Mouse (Mus musculus) T-cell, adult 2 months (primary cell): Measurements from ENCODE around the gene Ahctf1.
"Not testable (repeated sequence)": the region's sequence is repeated elsewhere in the genome, so short reads cannot be mapped to it uniquely, and the experiment has no call there.

Experiments
- DNase-seq: peaks from one replicate; pipeline ENCODE4 v3.0.0; 2022; ENCODE audit warnings: low spot score

Gene Ahctf1

GRCm38 (mm10) chr1:179803513-179804139 lies at the start of gene Ahctf1:
Ahctf1 (minus strand) TSS chr1:179803680.
- peak; percentile 95 for DNase-seq

GRCm38 (mm10) chr1:179847759-179848389 lies 44.4 kb upstream of the Ahctf1 start:
- DNase-seq, result peak; percentile 45

GRCm38 (mm10) chr1:179847173-179847572 lies 43.7 kb upstream of the Ahctf1 start:
- no peak for DNase-seq

DNA sequence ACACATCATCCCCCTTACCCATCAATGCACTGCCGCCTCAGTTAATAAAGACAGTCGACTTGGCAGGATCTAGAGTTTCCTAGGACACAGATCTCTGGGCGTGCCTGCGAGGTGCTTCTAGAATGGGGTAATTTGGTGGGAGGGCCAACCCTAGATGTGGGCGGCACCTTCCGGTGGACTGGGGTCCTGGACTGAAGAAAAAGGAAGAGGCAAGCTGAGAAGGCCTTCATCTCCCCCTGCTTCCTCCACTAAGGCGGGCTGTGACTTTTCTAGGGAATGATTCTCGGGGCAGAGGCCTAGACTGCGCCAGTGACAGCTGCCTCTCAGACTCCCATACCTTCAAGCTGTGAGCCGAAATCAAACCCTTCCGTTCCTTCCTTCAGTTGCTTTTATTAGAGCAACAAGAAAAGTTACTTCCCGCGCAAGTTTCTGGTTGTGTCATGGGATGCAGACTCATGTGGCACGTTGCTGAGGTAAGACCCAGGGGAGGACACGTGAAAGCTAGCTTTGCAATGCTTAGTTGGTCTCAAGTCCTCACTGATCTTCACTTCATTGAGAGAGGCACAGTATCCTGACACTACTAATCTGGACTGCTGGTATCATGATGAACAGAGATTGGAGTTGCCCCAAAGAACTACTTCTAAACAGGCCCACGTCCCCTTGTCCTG lies 42.5 kb upstream of the Ahctf1 start:
- no peak for DNase-seq

DNA sequence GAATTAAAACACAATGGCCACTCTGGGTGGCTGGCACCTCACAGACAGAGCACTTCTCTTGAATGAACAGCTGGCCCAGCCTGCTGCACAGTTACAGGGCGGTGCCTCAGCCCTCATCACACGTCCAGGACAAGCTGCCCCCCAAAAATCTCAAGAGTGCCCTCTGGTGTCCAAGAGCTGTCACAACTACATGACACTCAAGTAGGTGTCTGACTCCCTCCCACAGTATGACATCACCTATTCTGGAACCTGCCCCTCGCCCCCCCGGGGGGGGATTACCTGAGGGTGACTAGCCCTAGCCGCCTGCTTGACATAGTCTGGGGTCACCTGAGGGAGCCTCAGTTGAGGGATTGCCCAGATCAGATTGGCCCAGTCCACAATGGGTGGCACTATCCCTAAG lies 41.4 kb upstream of the Ahctf1 start:
- peak; percentile 71 for DNase-seq

GRCm38 (mm10) chr1:179843981-179844380 lies 40.5 kb upstream of the Ahctf1 start:
- DNase-seq, result no peak

DNA sequence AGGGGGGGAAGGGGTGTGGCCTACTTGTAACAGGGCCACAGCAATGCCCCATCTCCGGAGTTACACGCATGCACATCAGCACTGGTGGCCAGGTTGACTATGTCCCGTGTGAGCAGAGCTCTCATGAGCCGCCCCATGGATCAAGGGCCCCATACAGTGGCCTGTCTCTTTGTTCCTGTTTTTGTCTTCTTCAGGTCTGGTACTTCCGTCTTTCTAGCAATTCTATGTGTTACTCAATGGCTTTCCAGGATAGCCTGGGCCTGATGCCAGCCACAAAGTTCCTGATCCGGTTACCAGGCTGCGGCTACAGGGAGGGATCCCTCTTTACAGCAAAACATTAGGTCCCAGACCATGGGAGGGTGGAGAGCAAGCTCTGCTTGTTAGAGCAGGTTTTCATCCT lies 39.1 kb upstream of the Ahctf1 start:
- no peak for DNase-seq

DNA sequence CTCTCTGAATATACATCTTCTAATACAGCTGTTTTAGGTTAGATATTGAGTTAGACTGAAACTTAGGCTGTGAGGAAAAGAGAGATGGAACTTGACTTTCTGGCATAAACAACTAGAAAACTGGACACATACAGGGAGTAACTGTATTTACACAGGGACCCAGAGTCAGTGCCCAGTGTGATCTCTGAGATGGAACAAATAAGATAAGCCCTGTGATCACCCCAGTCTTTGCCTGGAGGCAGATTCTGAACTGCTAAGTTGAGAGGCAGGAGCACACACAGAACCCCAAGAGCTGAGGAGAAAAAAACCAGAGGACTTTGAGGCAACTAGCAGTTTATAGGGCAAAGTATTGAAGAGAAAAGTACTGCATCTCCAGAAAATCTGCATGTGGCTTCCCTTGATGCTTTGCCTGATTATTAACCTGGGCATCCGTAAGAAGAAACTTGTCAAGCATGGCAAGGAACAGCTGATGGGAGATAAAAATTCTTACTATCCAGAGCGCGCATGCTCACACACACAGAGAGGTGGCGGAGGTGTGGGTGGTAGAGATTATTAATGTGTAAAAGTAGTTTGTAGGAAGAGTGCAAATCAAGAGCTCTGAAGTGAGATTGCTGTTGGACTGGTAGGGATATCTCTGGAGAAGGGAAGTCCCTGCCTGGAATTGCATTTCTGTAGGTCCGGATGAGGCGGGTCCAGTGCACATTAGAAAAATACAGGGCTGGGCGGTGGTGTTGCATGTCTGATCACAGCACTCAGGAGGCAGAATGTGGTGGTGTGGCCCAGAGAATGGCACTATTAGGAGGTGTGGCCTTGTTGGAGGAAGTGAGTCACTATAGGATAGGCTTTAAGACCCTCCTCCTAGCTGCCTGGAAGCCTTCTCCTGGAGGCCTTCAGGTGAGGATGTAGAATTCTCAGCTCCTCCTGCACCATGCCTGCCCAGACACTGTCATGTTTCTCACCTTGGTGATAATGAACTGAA lies 33.2 kb upstream of the Ahctf1 start:
- no peak for DNase-seq

DNA sequence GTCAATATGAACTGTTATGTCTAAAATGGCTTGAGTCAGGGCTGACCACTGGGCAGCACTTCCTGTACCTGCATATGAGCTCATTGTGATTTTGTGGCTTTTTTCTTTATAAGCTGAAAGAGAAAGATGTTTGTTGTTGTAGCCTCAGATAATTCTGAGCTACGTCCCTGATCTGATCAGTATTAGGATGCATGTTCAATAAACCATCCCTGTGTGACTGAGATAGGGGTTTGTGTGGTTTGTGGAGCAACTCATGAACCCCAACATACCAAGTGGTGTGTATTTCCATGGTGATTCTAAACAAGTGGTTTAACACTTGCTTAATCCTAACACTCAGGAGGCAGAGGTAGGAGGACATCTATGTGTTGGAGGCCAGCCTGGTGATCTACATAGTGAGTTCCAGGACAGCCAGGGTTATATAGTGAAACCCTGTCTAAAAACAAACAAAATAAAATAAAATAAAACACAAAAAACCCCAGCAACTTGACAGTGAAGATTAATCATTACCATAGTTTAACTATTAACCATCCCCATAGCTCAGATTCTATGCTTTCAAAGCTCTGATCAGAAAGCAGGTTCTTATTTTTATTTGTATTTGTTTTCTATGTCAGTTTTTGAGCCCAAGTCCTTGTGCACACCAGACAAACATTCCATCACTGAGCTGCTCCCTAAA lies 32.4 kb upstream of the Ahctf1 start:
- no peak for DNase-seq

DNA sequence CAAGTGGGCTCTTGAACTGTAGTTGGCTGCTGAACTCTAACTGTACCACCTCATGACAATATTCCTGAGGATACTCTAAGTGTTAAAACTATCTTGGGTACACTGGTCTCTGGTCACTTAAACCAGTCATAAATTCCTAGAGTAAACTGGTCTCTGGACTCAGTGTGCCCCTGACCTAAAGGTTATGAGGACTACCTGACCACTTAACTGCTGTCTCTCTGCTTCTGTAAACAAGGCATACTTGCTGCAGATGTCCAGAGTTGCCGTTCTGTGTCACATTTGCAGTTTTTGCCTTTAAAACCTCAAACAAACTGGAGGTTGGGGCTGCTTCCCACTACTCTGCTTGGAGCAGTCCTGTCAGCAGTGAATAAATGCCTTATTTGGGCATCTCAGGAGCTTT lies 30.1 kb upstream of the Ahctf1 start:
- no peak for DNase-seq

DNA sequence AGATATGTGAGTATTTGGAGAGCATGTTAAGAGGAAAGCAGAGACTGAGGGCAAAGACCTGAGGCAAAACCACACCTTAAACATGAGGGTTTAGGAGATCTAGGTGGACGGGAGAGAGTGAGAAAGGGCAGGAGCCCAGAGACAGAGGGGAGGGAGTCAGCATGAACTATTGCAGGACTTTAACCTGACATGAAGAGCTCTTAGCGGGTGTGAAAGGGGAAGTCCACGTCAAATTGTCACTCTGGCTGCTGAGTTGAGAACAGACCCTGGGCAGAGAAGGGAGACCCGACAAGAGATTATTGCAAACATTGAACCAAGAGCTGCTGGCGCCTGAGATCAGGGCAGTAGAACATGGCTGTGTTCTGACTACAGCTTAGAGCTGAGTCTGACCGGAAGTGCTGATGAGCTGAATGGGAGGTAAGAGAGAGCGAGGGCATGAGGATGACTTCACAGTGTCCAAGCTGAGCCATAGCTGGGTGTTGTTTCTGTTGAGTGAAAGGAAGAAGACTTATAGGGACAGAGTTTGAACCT lies 29.3 kb upstream of the Ahctf1 start:
- DNase-seq, result no peak

- no peak for DNase-seq
These were observed 25.4 kb upstream of the Ahctf1 start for GRCm38 (mm10) chr1:179828900-179829299.

GRCm38 (mm10) chr1:179828051-179828450 lies 24.6 kb upstream of the Ahctf1 start:
- no peak for DNase-seq

DNA sequence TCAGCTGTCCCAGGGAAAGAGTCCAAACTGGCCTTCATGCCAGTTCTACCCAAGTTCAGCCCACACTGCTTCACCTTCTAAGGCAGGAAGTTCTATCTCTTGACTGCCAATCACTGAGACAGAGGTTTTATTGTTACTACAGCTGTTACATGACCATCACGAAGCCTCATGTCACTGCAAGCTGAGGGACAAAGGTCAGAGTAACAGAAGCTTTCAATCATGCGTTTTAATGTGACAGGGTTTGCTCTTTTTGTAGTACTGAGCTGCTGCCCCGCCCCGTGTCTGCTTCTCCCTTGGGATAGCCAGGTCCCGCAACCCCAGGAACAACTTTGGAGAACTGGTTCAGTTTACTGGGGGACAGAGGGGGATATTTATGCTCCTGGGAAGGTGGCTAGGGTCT lies 21.1 kb upstream of the Ahctf1 start:
- DNase-seq, result no peak

DNA sequence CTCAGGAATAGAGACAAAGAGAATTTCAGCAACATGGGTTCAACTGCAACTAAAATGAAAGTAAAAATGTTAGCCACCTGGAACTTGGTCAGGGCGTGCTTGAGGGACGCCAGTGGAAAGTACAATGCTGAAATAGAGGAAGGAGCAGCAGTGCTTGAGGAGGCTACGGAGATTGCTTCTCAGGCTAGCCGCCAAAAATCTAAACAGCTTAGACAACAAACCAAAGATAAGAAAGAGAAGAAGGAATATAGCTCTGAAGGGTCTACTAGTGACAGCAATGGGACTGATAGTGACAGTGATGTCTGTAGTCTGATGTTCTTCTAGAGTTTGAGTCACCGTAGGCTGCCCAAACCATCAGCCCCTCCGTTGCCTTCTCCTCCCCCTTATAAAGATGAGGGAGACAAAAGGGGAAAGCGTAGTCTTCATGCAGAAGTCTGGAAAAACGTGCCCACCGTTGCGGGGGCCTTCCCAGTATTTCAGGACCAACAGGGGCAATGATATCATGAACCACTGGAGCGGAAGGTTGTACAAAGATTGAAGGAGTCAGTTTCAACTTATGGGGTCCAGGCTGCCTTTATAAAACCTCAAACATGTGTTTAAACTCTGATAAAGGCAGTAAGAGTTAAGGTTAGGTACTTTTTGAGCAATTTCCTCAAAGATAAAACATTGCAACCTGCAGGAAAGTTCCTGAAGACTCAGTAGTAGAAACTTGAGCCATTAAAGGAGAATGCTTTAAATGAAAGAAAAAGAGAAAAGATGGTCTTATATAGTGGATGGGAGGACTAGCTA lies 15.2 kb upstream of the Ahctf1 start:
- DNase-seq, result not testable (repeated sequence)

DNA sequence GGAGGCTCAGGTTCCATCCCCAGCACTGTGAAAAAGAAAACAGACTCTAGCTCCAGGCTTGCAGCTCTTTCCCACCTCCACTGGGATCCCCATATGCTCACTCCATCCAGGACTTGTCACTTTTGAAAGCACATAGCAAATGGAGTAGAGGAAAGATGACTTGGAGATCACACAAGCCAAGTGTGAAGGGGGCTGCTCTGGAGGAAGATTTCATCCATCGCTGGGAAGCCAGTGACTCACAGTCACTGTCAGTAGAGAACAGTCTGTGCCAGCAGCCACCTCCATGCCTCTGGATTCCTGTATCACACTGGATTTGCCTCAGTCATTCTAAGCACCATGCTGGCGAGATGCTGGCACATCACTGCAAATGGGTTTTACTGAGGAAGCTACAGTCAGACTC lies 11.1 kb upstream of the Ahctf1 start:
- no peak for DNase-seq

DNA sequence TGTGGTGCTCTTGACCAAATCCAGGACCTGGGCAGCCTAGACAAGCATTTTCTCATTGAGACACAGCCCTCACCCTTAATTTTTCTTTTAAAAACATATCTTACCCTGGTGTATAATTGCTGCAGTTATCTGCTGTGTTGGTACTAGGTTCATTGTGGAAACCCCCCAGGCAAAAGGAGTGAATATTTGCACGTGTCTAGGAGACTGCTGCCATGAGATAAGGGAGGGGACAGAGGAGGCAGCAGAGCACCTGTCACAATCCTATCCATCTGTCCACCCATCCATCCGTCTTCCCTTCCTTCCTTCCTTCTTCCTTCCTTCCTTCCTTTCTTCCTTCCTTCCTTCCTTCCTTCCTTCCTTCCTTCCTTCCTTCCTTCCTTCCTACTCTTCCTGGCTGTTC lies 9.9 kb upstream of the Ahctf1 start:
- DNase-seq, result no peak

- no peak for DNase-seq
These were observed 4.8 kb upstream of the Ahctf1 start for GRCm38 (mm10) chr1:179808300-179808699.

DNA sequence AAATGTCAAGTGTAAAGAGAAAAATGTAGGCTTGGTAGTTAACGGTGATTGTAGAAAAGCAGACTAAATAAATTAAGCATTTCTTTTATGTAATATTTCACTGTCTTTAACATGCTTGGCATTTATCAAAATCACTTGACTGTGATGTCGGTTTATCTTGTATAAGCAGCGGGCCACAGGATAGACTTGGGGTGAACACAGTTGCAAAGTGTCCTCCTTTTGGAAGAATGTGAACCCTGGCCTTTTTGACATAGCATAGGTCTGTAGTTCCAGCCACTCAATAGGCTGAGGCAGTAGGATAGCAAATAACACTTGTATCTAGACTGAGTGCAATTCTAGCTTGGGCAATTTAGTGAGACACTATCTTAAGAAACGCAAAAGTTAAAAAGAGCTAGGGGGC lies 4.0 kb upstream of the Ahctf1 start:
- DNase-seq, result no peak

GRCm38 (mm10) chr1:179805751-179806150 lies 2.3 kb upstream of the Ahctf1 start:
- DNase-seq, result no peak
